Comparison of ENCODE assay signal across 17 mouse cellular contexts in the genomic region with DNA sequence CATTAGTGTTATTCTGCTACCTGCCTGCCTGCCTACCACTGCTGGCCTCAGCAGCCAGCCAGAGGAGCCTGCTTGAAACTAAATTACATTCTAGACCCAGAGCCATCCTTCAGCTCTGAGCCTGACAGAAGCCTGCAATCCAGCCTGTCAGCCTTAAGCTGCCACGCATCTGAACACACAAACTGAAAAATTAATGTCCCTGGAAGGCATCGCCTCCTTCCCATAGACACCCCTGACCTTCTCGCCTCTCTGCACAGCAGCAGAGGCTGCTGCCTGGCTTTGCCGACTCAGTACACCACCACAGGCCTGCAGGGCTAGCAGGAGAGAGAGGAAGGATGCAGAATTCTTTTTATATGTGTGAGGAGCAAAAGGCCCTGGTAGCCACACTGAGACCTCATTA.
DNase-seq lines count a peak whose midpoint lies in the region; ATAC-seq lines count a peak whose summit lies in the region.
"Had no signal": no experiment of that assay in that cellular context is flagged by ENCODE, and none has a peak within 500 bp of the region (broad histone marks: within the 10 kb centered on the region; RNA-seq: fewer than 3 reads in every experiment).

No protein-coding gene starts in this region.

- no peak overlapping the region for H3K4me3 ChIP-seq in hindbrain, embryonic 13.5 days
- no peak overlapping the region for H3K4me3 ChIP-seq in hindbrain, embryonic 10.5 days
- H3K4me3 ChIP-seq in neural tube, embryonic 13.5 days, result no peak overlapping the region
- no peak overlapping the region for H3K4me3 ChIP-seq in midbrain, embryonic 16.5 days (ENCODE audit: low read depth, low read length)
- no peak overlapping the region for H3K4me3 ChIP-seq in forebrain, embryonic 13.5 days

- WGBS in hindbrain, embryonic 13.5 days, result 58% methylated on average over 4 of the region's 4 CpGs
- WGBS in hindbrain, embryonic 10.5 days, result 82% methylated on average over 4 of the region's 4 CpGs
- 45% methylated on average over 4 of the region's 4 CpGs for WGBS in neural tube, embryonic 13.5 days
- WGBS in midbrain, embryonic 16.5 days, result 69% methylated on average over 4 of the region's 4 CpGs
- 88% methylated on average over 4 of the region's 4 CpGs for WGBS in forebrain, embryonic 13.5 days

- H3K4me2 ChIP-seq in hindbrain, embryonic 13.5 days, result no peak overlapping the region
- no peak overlapping the region for H3K4me2 ChIP-seq in neural tube, embryonic 13.5 days
- no peak overlapping the region for H3K4me2 ChIP-seq in midbrain, embryonic 16.5 days (ENCODE audit: low read length)
- no peak overlapping the region for H3K4me2 ChIP-seq in forebrain, embryonic 13.5 days
- H3K4me2 ChIP-seq: heart, embryonic 11.5 days had no signal

- intact Hi-C loops in heart, postnatal 10 days (cut with DNase I), result no loop called here

- ATAC-seq in hindbrain, embryonic 13.5 days (ENCODE audit: low FRiP score), result no peak
- ATAC-seq in neural tube, embryonic 13.5 days (ENCODE audit: low read depth), result no peak; the same call in 1 of the 2 replicates
- ATAC-seq in midbrain, embryonic 16.5 days, result no peak
- ATAC-seq in forebrain, embryonic 13.5 days, result no peak
- ATAC-seq: CD4-positive, CD25-positive, alpha-beta regulatory T cell, adult 4 months; forebrain, embryonic 14.5 days; inflammation-experienced regulatory T-cells, adult 6 months had no signal

- DNase-seq in hindbrain, embryonic 10.5 days (ENCODE audit: low spot score), result no peak
- no peak for DNase-seq in neural tube, embryonic 10.5 days (ENCODE audit: extremely low spot score, low spot score)
- no peak for DNase-seq in heart, postnatal 10 days
- DNase-seq: adrenal gland, postnatal 25 days; cerebellum, adult 9-10 months; heart, postnatal 14 days; kidney, adult 2 months; kidney, postnatal 14 days; lung, postnatal 4 days had no signal

- no peak overlapping the region for H3K9ac ChIP-seq in hindbrain, embryonic 13.5 days
- no peak overlapping the region for H3K9ac ChIP-seq in neural tube, embryonic 13.5 days
- H3K9ac ChIP-seq in midbrain, embryonic 16.5 days (ENCODE audit: low read depth, low read length), result 0 out of 2 replicates have a peak overlapping the region, but pooled peaks have one; percentile 7
- H3K9ac ChIP-seq in forebrain, embryonic 13.5 days, result no peak overlapping the region

- H3K9me3 ChIP-seq in hindbrain, embryonic 13.5 days, result no peaks in the 10 kb centered on the region
- H3K9me3 ChIP-seq in hindbrain, embryonic 10.5 days, result no peaks in the 10 kb centered on the region
- no peaks in the 10 kb centered on the region for H3K9me3 ChIP-seq in neural tube, embryonic 13.5 days
- no peaks in the 10 kb centered on the region for H3K9me3 ChIP-seq in midbrain, embryonic 16.5 days (replicated peaks; ENCODE audit: control insufficient read depth, low read length, poor library complexity, severe bottlenecking)
- H3K9me3 ChIP-seq in forebrain, embryonic 13.5 days (replicated peaks), result no peaks in the 10 kb centered on the region

- peaks cover 3% of the 10 kb centered on the region; the same call in 1 of the 2 replicates for H3K4me1 ChIP-seq in hindbrain, embryonic 13.5 days (replicated peaks)
- H3K4me1 ChIP-seq in hindbrain, embryonic 10.5 days (replicated peaks), result no peaks in the 10 kb centered on the region
- no peaks in the 10 kb centered on the region for H3K4me1 ChIP-seq in neural tube, embryonic 13.5 days (replicated peaks)
- H3K4me1 ChIP-seq in midbrain, embryonic 16.5 days (ENCODE audit: control insufficient read depth, insufficient read depth, low read length), result peaks cover 5% of the 10 kb centered on the region; the same call in 1 of the 2 replicates
- H3K4me1 ChIP-seq in forebrain, embryonic 13.5 days, result no peaks in the 10 kb centered on the region

- H3K27ac ChIP-seq in hindbrain, embryonic 13.5 days, result peak overlapping the region; percentile 19; the same call in 1 of the 2 replicates
- no peak overlapping the region for H3K27ac ChIP-seq in hindbrain, embryonic 10.5 days
- peak overlapping the region; percentile 11; the same call in 1 of the 2 replicates for H3K27ac ChIP-seq in neural tube, embryonic 13.5 days (replicated peaks)
- peak overlapping the region; percentile 35; the same call in 1 of the 2 replicates for H3K27ac ChIP-seq in midbrain, embryonic 16.5 days (ENCODE audit: low read length)
- no peak overlapping the region for H3K27ac ChIP-seq in forebrain, embryonic 13.5 days

- no peaks in the 10 kb centered on the region for H3K36me3 ChIP-seq in hindbrain, embryonic 13.5 days
- H3K36me3 ChIP-seq in hindbrain, embryonic 10.5 days, result no peaks in the 10 kb centered on the region
- H3K36me3 ChIP-seq in neural tube, embryonic 13.5 days, result no peaks in the 10 kb centered on the region
- no peaks in the 10 kb centered on the region for H3K36me3 ChIP-seq in midbrain, embryonic 16.5 days (ENCODE audit: control insufficient read depth, insufficient read depth, low read length)
- no peaks in the 10 kb centered on the region for H3K36me3 ChIP-seq in forebrain, embryonic 13.5 days (ENCODE audit: poor library complexity, severe bottlenecking)

- no peaks in the 10 kb centered on the region for H3K27me3 ChIP-seq in hindbrain, embryonic 13.5 days
- no peaks in the 10 kb centered on the region for H3K27me3 ChIP-seq in hindbrain, embryonic 10.5 days (ENCODE audit: insufficient read depth, poor library complexity, severe bottlenecking)
- no peaks in the 10 kb centered on the region for H3K27me3 ChIP-seq in neural tube, embryonic 13.5 days
- no peaks in the 10 kb centered on the region for H3K27me3 ChIP-seq in midbrain, embryonic 16.5 days (ENCODE audit: control insufficient read depth, insufficient read depth, low read depth, low read length)
- H3K27me3 ChIP-seq in forebrain, embryonic 13.5 days, result no peaks in the 10 kb centered on the region

Comparison
In these comparisons a context has a peak if more than half of its experiments do, and no peak if none do; other contexts are left out.
1. H3K27ac ChIP-seq: peak in hindbrain, embryonic 13.5 days (single experiment), neural tube, embryonic 13.5 days (single experiment) and midbrain, embryonic 16.5 days (single experiment); none in hindbrain, embryonic 10.5 days (single experiment) and forebrain, embryonic 13.5 days (single experiment).